Mouse (Mus musculus) adipose tissue, adult 10 weeks (tissue): Measurements from ENCODE around the gene BC051019. TPM values are rescaled to one million over a fixed set of nuclear protein-coding genes. Genes with fewer than 3 reads are reported as not detected.

Source experiments
- polyA plus RNA-seq: library from polyadenylated mRNA; stranded (reverse); fragments of 350-450 nt; fragmentation: Illumina TruSeq; extraction: RNeasy Lipid Tissue Mini Kit (QIAGEN cat#74804); gene quantifications from one replicate; pipeline ENCODE4 v1.2.3, GENCODE M21; 2014; ENCODE audit warnings: low read depth, low replicate concordance

The BC051019 gene
- 2.9 TPM for polyA plus RNA-seq

GRCm38 (mm10) chr7:109723697-109724096 is at the start of gene BC051019:
TSS of gene BC051019 (minus strand) at chr7:109723850.

DNA sequence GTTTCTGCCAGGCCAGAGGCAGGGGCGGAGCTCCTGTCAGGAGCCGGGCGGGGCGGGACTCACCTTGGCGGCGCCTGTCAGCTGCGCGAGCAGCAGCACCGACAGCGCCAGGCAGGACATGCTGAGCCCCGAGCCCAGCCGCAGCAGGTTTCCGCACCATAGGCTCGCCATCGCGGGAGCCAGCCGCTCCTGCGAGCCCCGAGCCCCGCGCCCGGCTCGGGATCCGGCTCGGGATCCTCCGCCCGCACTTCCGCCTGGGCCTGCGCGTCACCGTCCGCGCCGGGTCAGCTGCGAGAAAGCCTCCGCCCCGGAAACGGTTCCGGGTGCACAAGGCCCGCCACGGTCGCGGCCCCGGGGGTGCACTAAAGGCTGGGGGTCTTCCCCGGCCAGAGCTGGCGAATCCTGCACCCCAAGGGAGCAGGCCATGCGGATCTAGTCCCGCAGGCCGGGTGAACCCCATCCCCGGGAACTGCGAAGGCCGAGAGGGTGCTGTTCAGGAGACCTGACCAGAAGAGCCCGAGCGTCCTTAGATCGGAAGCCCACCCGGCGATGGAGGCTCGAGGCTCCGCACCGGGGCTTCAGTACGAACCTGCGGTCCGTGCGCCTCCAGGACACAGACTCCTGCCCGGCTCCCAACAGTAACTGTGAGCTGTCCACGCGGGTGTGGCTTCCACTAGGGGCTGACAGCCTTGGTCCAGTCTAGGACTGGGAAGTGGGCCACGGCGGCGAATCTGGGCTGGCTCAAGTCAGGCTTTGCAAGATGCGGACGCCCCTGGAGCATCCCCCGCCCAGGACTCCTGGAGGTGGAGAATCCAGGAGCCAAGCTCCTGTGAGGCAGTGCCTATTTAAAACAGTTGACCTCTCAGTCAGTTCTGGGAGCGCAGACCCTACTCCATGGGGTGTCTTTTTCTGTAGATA is 28.6 kb upstream of the BC051019 start, which contains the start of gene Tmem9b:
Tmem9b (minus strand) TSS at position 868 of the 918 bp plus-strand sequence.

DNA sequence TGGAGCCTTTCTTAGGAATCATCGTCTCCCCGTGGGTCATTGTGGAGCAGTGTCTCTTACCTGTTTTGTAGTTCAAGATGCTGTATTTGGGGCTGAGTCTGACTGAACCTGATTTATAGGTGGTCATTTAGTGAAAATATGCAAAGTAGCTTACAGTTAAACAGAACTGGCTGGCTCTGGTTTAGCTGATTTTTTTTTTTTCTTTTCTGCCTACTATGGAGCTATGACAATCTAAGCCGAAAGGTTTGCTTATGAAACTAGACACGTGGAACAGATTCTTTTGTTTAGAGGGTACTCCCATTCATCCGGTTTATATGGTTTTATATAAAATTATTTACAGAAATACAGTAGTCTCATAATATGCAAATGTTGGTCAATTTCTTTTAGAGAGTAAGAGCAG is 8.0 kb upstream of the BC051019 start, which contains the start of gene Ascl3:
Ascl3 (minus strand) TSS at position 101 of the 400 bp plus-strand sequence.

DNA sequence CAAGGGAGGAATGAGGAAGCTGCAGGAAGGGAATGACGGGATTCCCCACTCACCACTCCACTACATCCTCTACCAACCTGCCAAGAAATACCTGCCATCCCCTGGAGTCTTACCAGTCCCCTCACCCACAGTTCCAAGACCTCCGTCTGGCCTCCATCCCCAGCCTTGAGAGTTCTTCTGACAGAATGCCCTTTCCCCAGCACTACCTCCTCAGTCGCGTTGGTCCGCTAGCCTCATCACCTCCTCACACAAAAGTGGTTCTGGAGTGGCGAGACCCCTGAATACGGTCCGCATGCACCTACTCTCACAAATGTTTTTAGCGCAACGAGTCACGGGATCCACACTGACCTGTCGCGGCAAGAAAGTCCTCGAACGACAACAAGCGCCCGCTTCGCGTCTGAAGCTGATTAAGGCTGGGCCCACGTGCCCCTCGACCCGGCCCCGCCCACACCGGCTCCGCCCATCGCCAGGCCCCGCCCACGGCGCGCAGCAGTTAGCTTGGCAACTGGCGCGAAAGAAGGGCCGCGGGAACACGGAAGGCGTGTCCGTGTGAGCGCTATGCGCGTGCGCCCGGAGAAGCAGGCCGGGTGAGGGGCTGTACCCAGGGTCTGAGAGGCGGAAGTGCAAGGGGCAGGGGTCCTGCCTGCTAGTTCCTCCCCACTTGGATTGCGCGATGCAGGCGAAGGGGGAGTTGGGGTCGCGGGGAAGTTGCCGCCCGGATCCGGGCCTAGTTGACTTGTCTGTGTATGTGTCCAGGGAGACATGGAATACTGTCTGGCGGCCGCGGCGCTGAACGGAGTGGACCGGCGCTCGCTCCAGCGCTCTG is 20.2 kb downstream of the BC051019 start, which contains the start of the genes St5 and Akip1:
St5 (minus strand) TSS at position 416 of the 826 bp plus-strand sequence.
Akip1 (plus strand) TSS at position 501 of the 826 bp plus-strand sequence.

Other genes starting within 250 kb of the BC051019 start
- 0.38 TPM for gene Trim66, start 215.7 kb downstream of the BC051019 start, polyA plus RNA-seq
- gene Rpl27a, start 204.7 kb downstream of the BC051019 start, polyA plus RNA-seq, result 750 TPM
- gene St5, start 20.2 kb downstream of the BC051019 start, polyA plus RNA-seq, result 36.6 TPM
- gene Akip1, start 20.2 kb downstream of the BC051019 start, polyA plus RNA-seq, result 29.0 TPM
- gene Ascl3, start 7.9 kb upstream of the BC051019 start, polyA plus RNA-seq, result not detected
- gene Tmem9b, start 29.0 kb upstream of the BC051019 start, polyA plus RNA-seq, result 45.7 TPM
- gene Nrip3, start 58.2 kb upstream of the BC051019 start, polyA plus RNA-seq, result 0.31 TPM
- gene Scube2, start 141.8 kb upstream of the BC051019 start, polyA plus RNA-seq, result 0.55 TPM
- gene Dennd5a, start 236.6 kb upstream of the BC051019 start, polyA plus RNA-seq, result 54.5 TPM